Mouse (Mus musculus) stomach, embryonic 16.5 days (tissue): ENCODE results near the gene Ednrb. TPM values are rescaled to one million over a fixed set of nuclear protein-coding genes. Genes with fewer than 3 reads are reported as not detected.

Experiments used
- ATAC-seq: fragments of 200-750 bp; cut with Nextera tagmentation; 2 replicates; pipeline ENCODE4 v1.8.0; 2017; ENCODE audit warnings: moderate number of reproducible peaks, moderate TSS enrichment; ENCODE audit not compliant: insufficient read depth, low FRiP score
- H3K27ac ChIP-seq: fragments of 300-500 bp; sonication (generic); 2 replicates; pipeline ENCODE4 v1.5.1; 2014; ENCODE audit warnings: low read length
- H3K27me3 ChIP-seq: fragments of 300-500 bp; sonication (generic); 2 replicates; pipeline ENCODE4 v1.6.1; 2014; ENCODE audit warnings: low read length, control low read depth, mixed read lengths; ENCODE audit not compliant: control insufficient read depth, insufficient read depth
- H3K36me3 ChIP-seq: fragments of 300-500 bp; sonication (generic); 2 replicates; pipeline ENCODE4 v1.6.1; 2014; ENCODE audit warnings: low read length; ENCODE audit not compliant: control insufficient read depth, insufficient read depth
- H3K4me1 ChIP-seq: fragments of 300-500 bp; sonication (generic); 2 replicates; pipeline ENCODE4 v1.6.1; 2014; ENCODE audit warnings: low read length, control low read depth, mixed read lengths; ENCODE audit not compliant: control insufficient read depth, insufficient read depth
- H3K4me2 ChIP-seq: fragments of 300-500 bp; sonication (generic); 2 replicates; pipeline ENCODE4 v1.6.1; 2014; ENCODE audit warnings: low read depth, low read length, mixed read lengths
- H3K4me3 ChIP-seq: fragments of 300-500 bp; sonication (generic); replicated peaks from 2 replicates; pipeline ENCODE4 v1.5.1; 2014; ENCODE audit warnings: mild to moderate bottlenecking, low read length
- H3K9ac ChIP-seq: fragments of 300-500 bp; sonication (generic); 2 replicates; pipeline ENCODE4 v1.6.1; 2014; ENCODE audit warnings: low read length
- H3K9me3 ChIP-seq: fragments of 300-500 bp; sonication (generic); replicated peaks from 2 replicates; pipeline ENCODE4 v1.6.1; 2016; ENCODE audit warnings: low read length, control low read depth; ENCODE audit not compliant: control insufficient read depth
- WGBS: fragments of 180-500 bp; shearing (Covaris S2); extraction: QIAGEN DNeasy Blood & Tissue Kit; methylation state at CpG from one replicate; pipeline ENCODE4 v1.1.7; 2014; 5-methylcytosine and 5-hydroxymethylcytosine counted together
- polyA plus RNA-seq: library from polyadenylated mRNA; unstranded; fragments of >200 nt; fragmentation: Nextera tagmentation; extraction: Ambion mirVana; gene quantifications from 2 replicates; pipeline ENCODE4 v1.2.1, GENCODE M21; 2015

Ednrb gene
- polyA plus RNA-seq, 1 experiment from 2014 or later = 109 TPM

DNA sequence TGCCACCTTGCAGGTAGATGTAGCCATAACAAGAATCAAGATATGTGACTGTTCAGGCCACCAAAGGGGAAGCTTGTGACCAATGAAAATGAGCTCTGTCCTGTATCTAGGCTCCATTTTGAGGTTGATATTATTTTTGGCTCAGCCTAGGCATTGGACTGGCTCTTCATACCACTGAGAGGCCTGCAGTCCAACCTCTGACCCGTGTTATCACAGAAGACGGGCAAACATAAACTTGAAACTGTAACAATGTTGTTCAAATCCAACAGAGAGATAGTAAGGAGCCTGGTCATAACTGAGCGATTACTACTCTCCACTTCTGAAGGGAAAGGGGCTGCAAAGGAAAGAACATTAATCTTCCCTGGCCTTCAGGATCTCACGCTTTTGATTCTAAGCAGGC, 11.7 kb downstream of the Ednrb start:
- ATAC-seq = no peak
- H3K27me3 ChIP-seq = no peaks in the 10 kb centered on the region
- no peak overlapping the region for H3K9ac ChIP-seq
- no peaks in the 10 kb centered on the region for H3K36me3 ChIP-seq
- peaks cover 2% of the 10 kb centered on the region; the same call in 1 of the 2 replicates for H3K4me1 ChIP-seq
- no peak overlapping the region for H3K27ac ChIP-seq
- no peak overlapping the region for H3K4me3 ChIP-seq
- 49% methylated on average over 4 of the region's 4 CpGs for WGBS
- no peaks in the 10 kb centered on the region for H3K9me3 ChIP-seq
- no peak overlapping the region for H3K4me2 ChIP-seq

DNA sequence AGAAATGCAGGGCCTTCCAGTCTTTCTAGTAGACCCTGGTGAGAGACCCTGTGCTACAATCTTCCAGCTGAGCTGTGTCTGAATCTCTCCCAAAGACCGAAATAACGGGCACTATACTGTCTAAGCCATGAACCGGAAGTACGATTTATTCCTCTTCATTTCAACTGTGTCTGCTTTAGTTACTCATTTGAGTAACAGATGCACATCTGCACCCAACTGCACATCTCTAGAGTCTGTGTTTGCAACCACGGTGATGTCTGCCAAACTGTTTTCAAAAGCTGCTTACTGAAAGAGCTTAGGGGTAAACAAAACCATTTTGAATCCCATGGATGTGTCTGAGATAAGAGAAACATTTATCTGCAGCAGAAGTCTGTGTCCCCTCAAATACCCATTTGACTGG, 13.2 kb downstream of the Ednrb start:
- Histone ChIP-seq H3K9me3 (no peaks in the 10 kb centered on the region), H3K27me3 (no peaks in the 10 kb centered on the region), H3K36me3 (no peaks in the 10 kb centered on the region), H3K4me2 (no peak overlapping the region), H3K4me3 (no peak overlapping the region), H3K4me1 (no peaks in the 10 kb centered on the region), H3K27ac (no peak overlapping the region), H3K9ac (no peak overlapping the region)
- ATAC-seq = no peak
- 51% methylated on average over 5 of the region's 5 CpGs for WGBS

DNA sequence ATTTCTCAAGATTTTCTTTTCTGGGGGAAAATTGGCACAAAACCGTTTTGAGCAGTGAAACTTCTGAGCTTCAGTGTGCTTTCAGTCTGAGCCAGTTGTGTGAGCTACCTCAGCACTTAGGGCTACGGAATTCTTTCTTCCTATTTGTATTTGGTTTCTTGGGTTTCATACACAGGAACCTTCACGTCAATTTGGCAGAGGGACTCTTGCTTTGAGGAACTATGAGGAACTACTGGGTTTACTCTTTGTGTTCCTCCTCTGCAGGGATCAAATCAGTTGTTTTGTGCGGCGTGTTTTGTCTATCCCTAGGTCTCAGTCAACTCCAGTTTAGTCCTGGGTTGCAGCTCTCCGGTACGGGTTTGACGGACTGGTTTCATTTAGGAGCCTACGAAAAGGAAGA, 17.9 kb downstream of the Ednrb start:
- no peaks in the 10 kb centered on the region for H3K36me3 ChIP-seq
- ATAC-seq = no peak
- H3K4me3 ChIP-seq = no peak overlapping the region
- no peak overlapping the region for H3K4me2 ChIP-seq
- no peaks in the 10 kb centered on the region for H3K9me3 ChIP-seq
- 82% methylated on average over 9 of the region's 9 CpGs for WGBS
- H3K27ac ChIP-seq = no peak overlapping the region
- no peaks in the 10 kb centered on the region for H3K27me3 ChIP-seq
- no peak overlapping the region for H3K9ac ChIP-seq
- no peaks in the 10 kb centered on the region for H3K4me1 ChIP-seq

GRCm38 (mm10) chr14:103825934-103826333, 18.3 kb downstream of the Ednrb start:
- Histone ChIP-seq H3K9ac (no peak overlapping the region), H3K4me3 (no peak overlapping the region), H3K36me3 (no peaks in the 10 kb centered on the region), H3K4me2 (no peak overlapping the region), H3K4me1 (no peaks in the 10 kb centered on the region), H3K27ac (no peak overlapping the region), H3K9me3 (no peaks in the 10 kb centered on the region), H3K27me3 (no peaks in the 10 kb centered on the region)
- whole genome bisulfite sequencing = 94% methylated on average over 5 of the region's 5 CpGs
- no peak for ATAC-seq

GRCm38 (mm10) chr14:103823501-103823900, 20.7 kb downstream of the Ednrb start:
- no peak overlapping the region for H3K9ac ChIP-seq
- WGBS = 62% methylated on average over 7 of the region's 7 CpGs
- no peak overlapping the region for H3K4me2 ChIP-seq
- H3K4me1 ChIP-seq = no peaks in the 10 kb centered on the region
- no peak overlapping the region for H3K27ac ChIP-seq
- ATAC-seq = no peak
- H3K36me3 ChIP-seq = no peaks in the 10 kb centered on the region
- H3K4me3 ChIP-seq = no peak overlapping the region
- H3K9me3 ChIP-seq = no peaks in the 10 kb centered on the region
- H3K27me3 ChIP-seq = no peaks in the 10 kb centered on the region

DNA sequence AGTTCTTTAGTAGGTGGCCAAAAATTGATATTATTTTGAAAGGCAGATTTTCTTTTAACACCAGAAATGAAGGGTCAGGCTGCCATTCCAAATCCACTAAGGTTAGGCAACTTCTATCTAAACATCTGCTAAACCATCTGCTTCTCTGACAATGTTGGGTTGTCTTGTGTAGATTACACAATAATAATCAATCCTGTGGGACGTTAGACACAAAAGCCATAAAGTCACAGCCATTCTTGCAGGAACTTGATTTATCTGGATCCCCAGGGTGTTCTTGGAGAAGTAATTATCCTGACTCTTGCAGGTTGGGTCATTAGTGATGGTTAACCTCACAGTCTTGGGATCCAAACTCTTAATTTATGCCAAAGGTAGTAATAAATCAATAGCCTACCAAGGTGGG, 21.6 kb downstream of the Ednrb start:
- Histone ChIP-seq H3K27ac (no peak overlapping the region), H3K9ac (no peak overlapping the region), H3K4me2 (no peak overlapping the region), H3K4me3 (no peak overlapping the region), H3K9me3 (no peaks in the 10 kb centered on the region), H3K4me1 (no peaks in the 10 kb centered on the region), H3K27me3 (no peaks in the 10 kb centered on the region), H3K36me3 (no peaks in the 10 kb centered on the region)
- no peak for ATAC-seq
- 29% methylated on average over 1 of the region's 1 CpGs for WGBS

- Histone ChIP-seq H3K9me3 (no peaks in the 10 kb centered on the region), H3K4me3 (no peak overlapping the region), H3K27ac (no peak overlapping the region), H3K36me3 (no peaks in the 10 kb centered on the region), H3K4me1 (no peaks in the 10 kb centered on the region), H3K4me2 (peak overlapping the region; percentile 20; the same call in 1 of the 2 replicates), H3K9ac (no peak overlapping the region), H3K27me3 (no peaks in the 10 kb centered on the region)
- WGBS = 55% methylated on average over 25 of the region's 25 CpGs
- ATAC-seq = peak; percentile 58; the same call in 1 of the 2 replicates
These were observed 27.4 kb downstream of the Ednrb start for GRCm38 (mm10) chr14:103816637-103817308.

DNA sequence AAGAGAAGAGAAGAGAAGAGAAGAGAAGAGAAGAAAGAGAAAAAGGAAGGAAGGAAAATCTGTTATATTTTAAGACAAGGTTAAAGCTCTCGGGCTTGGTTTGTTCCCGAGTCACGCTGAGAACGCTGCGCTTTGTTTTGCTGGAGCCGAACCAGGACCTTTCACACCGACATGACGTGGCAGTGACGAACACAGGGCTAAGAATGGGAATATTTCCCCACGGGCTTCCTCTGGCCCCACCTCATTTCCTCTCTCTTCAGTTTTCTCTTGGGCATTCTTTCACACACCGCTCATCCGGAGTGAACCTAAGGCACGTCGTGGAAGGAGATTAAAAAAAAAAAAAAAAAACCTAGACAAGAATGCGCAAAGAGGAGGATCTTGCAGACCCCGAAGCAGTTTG, 28.7 kb downstream of the Ednrb start:
- Histone ChIP-seq H3K9me3 (no peaks in the 10 kb centered on the region), H3K27me3 (no peaks in the 10 kb centered on the region), H3K4me3 (no peak overlapping the region), H3K27ac (peak overlapping the region; percentile 37; the same call in 1 of the 2 replicates), H3K36me3 (no peaks in the 10 kb centered on the region), H3K4me2 (no peak overlapping the region), H3K9ac (no peak overlapping the region), H3K4me1 (no peaks in the 10 kb centered on the region)
- 65% methylated on average over 16 of the region's 16 CpGs for WGBS
- no peak for ATAC-seq

DNA sequence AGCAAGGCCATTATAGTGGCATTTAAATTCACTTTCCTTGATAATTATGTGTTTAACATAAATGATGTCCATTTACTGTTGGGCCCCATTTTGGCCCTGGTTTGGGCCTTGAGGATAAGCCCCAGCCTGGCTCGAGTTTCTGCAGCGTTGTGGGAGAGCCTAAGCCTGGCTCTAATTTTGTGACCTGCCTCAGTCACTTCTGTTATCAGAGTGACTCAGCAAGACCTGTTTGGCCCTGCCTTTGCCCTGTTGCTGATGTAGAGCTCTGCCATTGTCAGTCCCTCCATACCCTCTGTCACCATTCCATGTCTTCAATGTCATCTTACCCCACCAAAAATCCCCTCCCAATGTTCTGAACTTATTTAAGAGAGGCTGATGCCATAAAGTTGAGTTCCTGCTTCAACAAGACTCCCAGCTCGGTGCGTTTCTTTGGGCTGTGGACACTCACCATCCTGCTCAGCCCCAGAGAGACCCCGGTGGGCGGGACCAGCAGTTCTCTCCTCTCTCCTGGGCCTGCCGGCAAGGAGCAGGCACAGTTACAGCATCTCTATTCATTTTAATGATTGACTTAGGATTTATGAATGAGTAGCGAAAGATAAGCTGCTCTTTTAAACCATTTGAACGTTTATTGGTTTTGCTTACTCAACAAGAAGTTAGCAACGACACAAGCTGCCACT, 30.0 kb downstream of the Ednrb start:
- H3K27ac ChIP-seq = no peak overlapping the region
- no peak overlapping the region for H3K4me2 ChIP-seq
- H3K36me3 ChIP-seq = no peaks in the 10 kb centered on the region
- no peaks in the 10 kb centered on the region for H3K4me1 ChIP-seq
- H3K4me3 ChIP-seq = no peak overlapping the region
- no peaks in the 10 kb centered on the region for H3K27me3 ChIP-seq
- H3K9me3 ChIP-seq = no peaks in the 10 kb centered on the region
- no peak for ATAC-seq
- WGBS = 59% methylated on average over 10 of the region's 10 CpGs
- no peak overlapping the region for H3K9ac ChIP-seq
